In genomic region chr15:60560641-60561040, GRCm38 (mm10) we compare ENCODE assay signal across 24 mouse cellular contexts.
A peak's percentile ranks its signal among the peaks of the same experiment; 100 is the strongest.
DNase-seq lines count a peak whose midpoint lies in the region; ATAC-seq and TF ChIP-seq lines count a peak whose summit lies in the region.
"Had no signal": no experiment of that assay in that cellular context is flagged by ENCODE, and none has a peak within 500 bp of the region (broad histone marks: within the 10 kb centered on the region; RNA-seq: fewer than 3 reads in every experiment).

No protein-coding gene starts in this region.

- no peak overlapping the region for H3K4me2 ChIP-seq in kidney, embryonic 15.5 days
- no peak overlapping the region for H3K4me2 ChIP-seq in kidney, embryonic 16.5 days (replicated peaks; ENCODE audit: low read depth, low read length)
- no peak overlapping the region for H3K4me2 ChIP-seq in stomach, embryonic 15.5 days
- H3K4me2 ChIP-seq in stomach, postnatal 0 days (replicated peaks; ENCODE audit: low read depth): no peak overlapping the region
- H3K4me2 ChIP-seq: forebrain, embryonic 13.5 days; heart, embryonic 11.5 days; hindbrain, embryonic 12.5 days had no signal

- H3K27ac ChIP-seq in kidney, adult 2 months (ENCODE audit: insufficient read depth, low read depth, low read length): peak overlapping the region; percentile 64
- no peak overlapping the region for H3K27ac ChIP-seq in kidney, embryonic 15.5 days
- H3K27ac ChIP-seq in kidney, embryonic 16.5 days (ENCODE audit: low read length): no peak overlapping the region
- H3K27ac ChIP-seq in stomach, embryonic 15.5 days: no peak overlapping the region
- no peak overlapping the region for H3K27ac ChIP-seq in stomach, postnatal 0 days (replicated peaks)
- H3K27ac ChIP-seq: forebrain, embryonic 10.5 days; forebrain, embryonic 13.5 days; hindbrain, embryonic 12.5 days had no signal

- H3K4me1 ChIP-seq in kidney, adult 2 months (ENCODE audit: control insufficient read depth, insufficient read depth, low read length): peaks cover 8% of the 10 kb centered on the region; the same call in 1 of the 2 replicates
- no peaks in the 10 kb centered on the region for H3K4me1 ChIP-seq in kidney, embryonic 15.5 days
- no peaks in the 10 kb centered on the region for H3K4me1 ChIP-seq in kidney, embryonic 16.5 days (ENCODE audit: insufficient read depth, low read length)
- no peaks in the 10 kb centered on the region for H3K4me1 ChIP-seq in stomach, embryonic 15.5 days
- no peaks in the 10 kb centered on the region for H3K4me1 ChIP-seq in stomach, postnatal 0 days (replicated peaks; ENCODE audit: control insufficient read depth, insufficient read depth)
- H3K4me1 ChIP-seq: forebrain, embryonic 13.5 days; hindbrain, embryonic 12.5 days had no signal

- TF ChIP-seq POLR2A in kidney, adult 2 months (IDR thresholded peaks at IDR 0.05; ENCODE audit: low read depth, low read length): no peak

- no peaks in the 10 kb centered on the region for H3K36me3 ChIP-seq in kidney, adult 2 months (ENCODE audit: control insufficient read depth, insufficient read depth, low read length)
- no peaks in the 10 kb centered on the region for H3K36me3 ChIP-seq in kidney, embryonic 15.5 days
- H3K36me3 ChIP-seq in kidney, embryonic 16.5 days (ENCODE audit: insufficient read depth, low read length): no peaks in the 10 kb centered on the region
- no peaks in the 10 kb centered on the region for H3K36me3 ChIP-seq in stomach, embryonic 15.5 days
- no peaks in the 10 kb centered on the region for H3K36me3 ChIP-seq in stomach, postnatal 0 days (ENCODE audit: control insufficient read depth, insufficient read depth, low read length)
- H3K36me3 ChIP-seq: forebrain, embryonic 10.5 days; G1E; hindbrain, embryonic 12.5 days had no signal

- no peak for TF ChIP-seq CTCF in kidney, adult 2 months (conservative IDR thresholded peaks at IDR 0.05; ENCODE audit: insufficient read depth, insufficient read length, low read depth, low read length)
- TF ChIP-seq CTCF in stomach, postnatal 0 days (IDR thresholded peaks at IDR 0.05; ENCODE audit: low read depth): no peak

- peak; percentile 81 for DNase-seq in kidney, adult 2 months
- DNase-seq in kidney, postnatal 14 days: peak; percentile 1
- DNase-seq in stomach, postnatal 0 days (ENCODE audit: low spot score): no peak
- peak; percentile 62 for DNase-seq in yolk sac, embryonic 10.5 days (ENCODE audit: low spot score)
- DNase-seq in heart, adult 18-20 months: no peak
- DNase-seq: adrenal gland, postnatal 10 days; adrenal gland, postnatal 36 days; B cell, adult 2 months; cerebellum, adult 18-20 months; cerebellum, adult 9-10 months; cerebellum, postnatal 14 days; gastrocnemius, postnatal 10 days; gastrocnemius, postnatal 36 days had no signal

- no peak for ATAC-seq in kidney, embryonic 15.5 days (replicated peaks; ENCODE audit: low FRiP score)
- no peak for ATAC-seq in kidney, embryonic 16.5 days (ENCODE audit: low FRiP score, low TSS enrichment)
- peak; percentile 50; the same call in 1 of the 2 replicates for ATAC-seq in stomach, embryonic 15.5 days (ENCODE audit: insufficient read depth, low FRiP score, low read depth)
- ATAC-seq in stomach, postnatal 0 days (ENCODE audit: low FRiP score, low TSS enrichment): no peak
- ATAC-seq: forebrain, embryonic 13.5 days; forebrain, embryonic 16.5 days; Patski had no signal

- no peaks in the 10 kb centered on the region for H3K9me3 ChIP-seq in kidney, embryonic 15.5 days (replicated peaks)
- H3K9me3 ChIP-seq in kidney, embryonic 16.5 days (ENCODE audit: low read length): no peaks in the 10 kb centered on the region; the same call in 1 of the 2 replicates
- H3K9me3 ChIP-seq in stomach, embryonic 15.5 days: no peaks in the 10 kb centered on the region
- H3K9me3 ChIP-seq in stomach, postnatal 0 days (ENCODE audit: control insufficient read depth, low read length): no peaks in the 10 kb centered on the region
- H3K9me3 ChIP-seq: forebrain, embryonic 13.5 days; hindbrain, embryonic 12.5 days had no signal

- WGBS in kidney, adult 2 months: 57% methylated on average over 1 of the region's 1 CpGs
- WGBS in kidney, embryonic 15.5 days: 88% methylated on average over 1 of the region's 1 CpGs
- 92% methylated on average over 1 of the region's 1 CpGs for WGBS in kidney, embryonic 16.5 days
- 56% methylated on average over 1 of the region's 1 CpGs for WGBS in stomach, embryonic 15.5 days
- WGBS in stomach, postnatal 0 days: 71% methylated on average over 1 of the region's 1 CpGs

- no peak overlapping the region for H3K4me3 ChIP-seq in kidney, adult 2 months (ENCODE audit: insufficient read depth, low read depth, low read length)
- H3K4me3 ChIP-seq in kidney, embryonic 15.5 days (replicated peaks): no peak overlapping the region
- H3K4me3 ChIP-seq in kidney, embryonic 16.5 days (ENCODE audit: low read length): no peak overlapping the region
- no peak overlapping the region for H3K4me3 ChIP-seq in stomach, embryonic 15.5 days (replicated peaks)
- no peak overlapping the region for H3K4me3 ChIP-seq in stomach, postnatal 0 days (ENCODE audit: low read depth, low read length)
- H3K4me3 ChIP-seq: forebrain, embryonic 10.5 days; forebrain, embryonic 13.5 days; hindbrain, embryonic 12.5 days had no signal

- no peak for TF ChIP-seq EP300 in stomach, postnatal 0 days (optimal IDR thresholded peaks at IDR 0.05)

- no peaks in the 10 kb centered on the region for H3K27me3 ChIP-seq in kidney, adult 2 months (replicated peaks; ENCODE audit: control insufficient read depth, insufficient read depth, low read length)
- H3K27me3 ChIP-seq in kidney, embryonic 15.5 days: no peaks in the 10 kb centered on the region
- H3K27me3 ChIP-seq in kidney, embryonic 16.5 days (ENCODE audit: insufficient read depth, low read length): no peaks in the 10 kb centered on the region
- H3K27me3 ChIP-seq in stomach, embryonic 15.5 days (replicated peaks): no peaks in the 10 kb centered on the region
- H3K27me3 ChIP-seq in stomach, postnatal 0 days (ENCODE audit: control insufficient read depth, insufficient read depth, low read length): no peaks in the 10 kb centered on the region
- H3K27me3 ChIP-seq: CH12.LX; forebrain, embryonic 13.5 days; Patski had no signal

- no peak overlapping the region for H3K9ac ChIP-seq in kidney, embryonic 15.5 days
- H3K9ac ChIP-seq in kidney, embryonic 16.5 days (replicated peaks; ENCODE audit: low read length): no peak overlapping the region
- H3K9ac ChIP-seq in stomach, embryonic 15.5 days: no peak overlapping the region
- no peak overlapping the region for H3K9ac ChIP-seq in stomach, postnatal 0 days (ENCODE audit: low read length)
- H3K9ac ChIP-seq: forebrain, embryonic 13.5 days; hindbrain, embryonic 12.5 days had no signal

Comparison
In these comparisons a context has a peak if more than half of its experiments do, and no peak if none do; other contexts are left out.
1. DNase-seq: peak in kidney, adult 2 months (single experiment), kidney, postnatal 14 days (single experiment) and yolk sac, embryonic 10.5 days (single experiment); none in stomach, postnatal 0 days (single experiment) and heart, adult 18-20 months (0 of 2).